Mouse (Mus musculus) myocyte (in vitro differentiated cells): ENCODE data around the gene Scarf2. TPM values are rescaled to one million over a fixed set of nuclear protein-coding genes. Genes with fewer than 3 reads are reported as not detected.

Source experiments
- H3K27me3 ChIP-seq: one replicate; pipeline ENCODE4 v1.6.1; 2011; ENCODE audit not compliant: control insufficient read depth, insufficient read depth, insufficient read length
- H3K36me3 ChIP-seq: one replicate; pipeline ENCODE4 v1.6.1; 2011; ENCODE audit not compliant: control insufficient read depth, insufficient read depth
- H3K4me2 ChIP-seq: one replicate; pipeline ENCODE4 v1.6.1; 2011; ENCODE audit warnings: low read depth, control low read depth
- H3K4me3 ChIP-seq: one replicate; pipeline ENCODE4 v1.5.1; 2011; ENCODE audit warnings: mild to moderate bottlenecking, control low read depth, moderate library complexity
- H3K79me2 ChIP-seq: one replicate; pipeline ENCODE4 v1.6.1; 2011; ENCODE audit not compliant: control insufficient read depth, insufficient read depth
- H3ac ChIP-seq: one replicate; pipeline ENCODE4 v1.6.1; 2011; ENCODE audit not compliant: control insufficient read depth, insufficient read length
- CEBPB ChIP-seq: IDR thresholded peaks from 2 replicates; pipeline ENCODE4 v1.6.1; 2011; ENCODE audit warnings: mild to moderate bottlenecking, moderate library complexity; ENCODE audit not compliant: poor library complexity, insufficient read depth, severe bottlenecking
- E2F4 ChIP-seq: IDR thresholded peaks from one replicate; pipeline ENCODE4 v1.6.1; 2011; ENCODE audit warnings: mild to moderate bottlenecking, control low read depth, moderate library complexity; ENCODE audit not compliant: insufficient read depth
- MAX ChIP-seq: IDR thresholded peaks from one replicate; pipeline ENCODE4 v1.6.1; 2011; ENCODE audit warnings: low read depth, mild to moderate bottlenecking, control low read depth
- MYOD1 ChIP-seq, 3 experiments: IDR thresholded peaks; one replicate each; pipeline ENCODE4 v1.6.1; 2011; ENCODE audit warnings: control low read depth in 2 of 3, low read depth in 2 of 3, mild to moderate bottlenecking in 2 of 3, moderate library complexity in 1 of 3; ENCODE audit not compliant: insufficient read length in 2 of 3, control insufficient read depth in 1 of 3
- MYOG ChIP-seq, 3 experiments: IDR thresholded peaks; one replicate each; pipeline ENCODE4 v1.6.1; 2011; ENCODE audit warnings: control low read depth in 2 of 3, low read depth in 2 of 3, mild to moderate bottlenecking in 2 of 3; ENCODE audit not compliant: insufficient read length in 2 of 3, control insufficient read depth in 1 of 3, insufficient read depth in 1 of 3
- POLR2A ChIP-seq: IDR thresholded peaks from one replicate; pipeline ENCODE4 v1.6.1; 2011; ENCODE audit warnings: low read depth, mild to moderate bottlenecking, control low read depth, moderate library complexity; ENCODE audit not compliant: insufficient read length
- POLR2AphosphoS2 ChIP-seq: IDR thresholded peaks from one replicate; pipeline ENCODE4 v1.6.1; 2011; ENCODE audit warnings: low read depth, control low read depth; ENCODE audit not compliant: insufficient read length
- REST ChIP-seq: IDR thresholded peaks from one replicate; pipeline ENCODE4 v1.6.1; 2011; ENCODE audit warnings: mild to moderate bottlenecking, control low read depth, moderate library complexity; ENCODE audit not compliant: insufficient read depth, insufficient read length
- SRF ChIP-seq: IDR thresholded peaks from one replicate; pipeline ENCODE4 v1.6.1; 2011; ENCODE audit warnings: low read depth; ENCODE audit not compliant: control insufficient read depth, insufficient read length
- TCF12 ChIP-seq: IDR thresholded peaks from one replicate; pipeline ENCODE4 v1.6.1; 2011; ENCODE audit warnings: mild to moderate bottlenecking, control low read depth; ENCODE audit not compliant: poor library complexity, insufficient read depth, severe bottlenecking
- TCF3 ChIP-seq: IDR thresholded peaks from one replicate; pipeline ENCODE4 v1.6.1; 2011; ENCODE audit warnings: low read depth, control low read depth; ENCODE audit not compliant: insufficient read length
- USF1 ChIP-seq: IDR thresholded peaks from one replicate; pipeline ENCODE4 v1.6.1; 2011; ENCODE audit warnings: low read depth, mild to moderate bottlenecking, control low read depth, moderate library complexity
- polyA plus RNA-seq: library from polyadenylated mRNA; unstranded; fragments of >200 nt; fragmentation: generic; extraction: Trizol; gene quantifications from one replicate; pipeline ENCODE4 v1.2.1, GENCODE M21; 2012; ENCODE audit warnings: missing spikeins

Scarf2 gene
- polyA plus RNA-seq, 1 experiment: 25.9 TPM

DNA sequence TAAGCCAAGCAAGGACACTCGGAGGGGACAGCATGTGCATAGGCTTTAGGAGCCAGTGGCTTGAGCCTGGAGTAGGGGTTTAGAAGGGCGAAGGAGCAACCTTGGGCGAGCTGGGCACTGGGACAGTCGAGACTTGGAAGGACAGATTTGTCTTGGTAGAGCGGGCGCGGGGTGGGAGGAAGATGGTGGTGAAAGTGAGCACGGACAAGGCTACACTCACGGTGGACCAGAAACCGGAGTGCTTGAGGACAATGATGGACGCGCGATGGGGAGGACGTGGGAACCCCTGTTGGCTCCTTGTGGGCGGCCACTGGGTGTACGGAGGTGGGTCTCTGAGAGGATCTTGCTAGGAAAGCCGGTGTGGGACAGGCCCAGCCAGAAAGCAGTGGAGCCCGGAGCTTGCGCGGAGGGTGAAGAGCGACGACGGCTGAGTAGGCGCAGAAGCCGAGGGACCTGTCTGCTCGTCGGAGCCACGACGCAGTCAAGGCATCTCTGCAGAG lies 780 bp downstream of the Scarf2 start:
- Histone ChIP-seq H3K79me2 (peaks cover 26% of the 10 kb centered on the region), H3K27me3 (no peaks in the 10 kb centered on the region), H3K4me3 (peak overlapping the region; percentile 64)

DNA sequence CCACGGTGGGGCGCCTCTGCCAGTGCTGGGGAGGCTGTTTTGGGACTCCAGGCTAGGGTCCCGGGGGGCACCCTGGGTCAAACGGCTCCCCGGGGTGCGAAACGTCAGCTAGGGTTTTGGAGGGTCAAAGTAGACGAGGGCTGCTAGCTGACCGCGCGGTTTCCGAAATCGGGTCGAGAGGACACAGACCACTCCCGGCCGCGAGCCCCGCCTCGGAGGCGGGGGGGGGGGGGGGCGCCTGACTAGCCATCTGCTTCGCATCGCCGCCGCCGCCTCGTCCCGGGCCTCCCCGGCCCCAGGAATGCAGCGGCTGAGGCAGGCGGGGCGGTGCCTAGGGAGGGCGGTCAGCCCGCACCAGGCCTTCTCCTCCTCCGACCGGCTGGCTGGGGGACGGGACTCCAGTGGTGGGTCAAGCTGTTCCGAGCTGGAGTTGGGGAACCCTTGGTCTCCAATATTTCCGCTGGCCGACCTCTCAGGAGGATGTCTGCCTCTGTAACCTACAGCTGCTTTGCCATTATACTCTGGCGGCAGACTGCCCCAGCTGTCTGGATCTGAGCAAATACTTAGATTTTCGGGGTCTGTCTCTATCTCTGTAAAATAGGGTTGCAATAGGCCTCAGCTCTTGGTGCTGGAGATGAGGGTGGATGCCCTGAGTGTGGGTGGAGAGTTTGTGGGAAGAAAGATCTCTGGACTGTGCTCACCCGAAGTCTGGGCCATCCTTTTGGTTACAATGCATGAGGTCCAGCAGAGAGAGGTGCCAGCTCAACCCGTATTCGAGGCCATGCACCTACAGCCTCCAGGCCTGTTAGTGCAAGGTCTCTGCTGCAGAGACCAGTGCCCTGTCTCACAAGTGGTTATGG lies 1.5 kb downstream of the Scarf2 start:
- Histone ChIP-seq H3K4me3 (peak overlapping the region; percentile 64), H3K36me3 (no peaks in the 10 kb centered on the region), H3ac (peak overlapping the region; percentile 19), H3K27me3 (no peaks in the 10 kb centered on the region), H3K79me2 (peaks cover 26% of the 10 kb centered on the region), H3K4me2 (peak overlapping the region; percentile 68)
- TF ChIP-seq MAX (no peak), POLR2AphosphoS2 (no peak), POLR2A (peak; percentile 48), MYOG (IDR thresholded peaks at IDR 0.05; ENCODE audit: control insufficient read depth in 1 of 3, insufficient read depth in 1 of 3, insufficient read length in 2 of 3, low read depth in 2 of 3) (peak in 1 of 3 experiments; percentile 47), REST (no peak), MYOD1 (IDR thresholded peaks at IDR 0.05; ENCODE audit: control insufficient read depth in 1 of 3, insufficient read length in 2 of 3, low read depth in 2 of 3) (peak in 1 of 3 experiments; percentile 2)

More for the DNA sequence above, 780 bp downstream of the Scarf2 start:
- no peaks in the 10 kb centered on the region for H3K36me3 ChIP-seq
- H3ac ChIP-seq: peak overlapping the region; percentile 19
- TF ChIP-seq E2F4: no peak
- no peak for TF ChIP-seq CEBPB
- no peak for TF ChIP-seq POLR2A
- no peak for TF ChIP-seq POLR2AphosphoS2
- H3K4me2 ChIP-seq: peak overlapping the region; percentile 62

DNA sequence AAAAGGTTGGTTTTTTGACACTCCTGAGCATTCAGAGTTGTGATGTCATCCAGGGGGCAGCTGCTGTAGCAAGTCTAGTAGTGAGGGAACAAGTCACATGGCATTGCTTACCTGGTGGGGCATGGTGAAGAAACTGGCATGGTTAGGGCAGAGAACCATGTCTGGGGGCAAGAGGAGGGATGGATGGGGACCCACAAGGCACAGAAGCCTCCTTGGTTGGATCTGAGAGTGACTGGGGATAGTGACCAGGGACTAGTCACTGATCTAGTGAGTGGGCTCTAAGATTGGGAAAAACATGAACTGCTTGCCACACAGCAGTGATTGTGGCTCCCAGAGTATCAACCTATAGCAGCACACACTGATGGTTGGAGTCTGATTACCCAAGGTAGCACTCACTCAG lies 2.5 kb downstream of the Scarf2 start:
- Histone ChIP-seq H3K36me3 (no peaks in the 10 kb centered on the region), H3K27me3 (no peaks in the 10 kb centered on the region), H3K4me2 (peak overlapping the region; percentile 68), H3ac (no peak overlapping the region), H3K79me2 (peaks cover 26% of the 10 kb centered on the region), H3K4me3 (no peak overlapping the region)
- TF ChIP-seq REST (no peak), POLR2AphosphoS2 (no peak), CEBPB (no peak), MYOG (IDR thresholded peaks at IDR 0.05; ENCODE audit: control insufficient read depth in 1 of 3, insufficient read depth in 1 of 3, insufficient read length in 2 of 3, low read depth in 2 of 3) (no peak), POLR2A (no peak), E2F4 (no peak), TCF12 (no peak), MYOD1 (IDR thresholded peaks at IDR 0.05; ENCODE audit: control insufficient read depth in 1 of 3, insufficient read length in 2 of 3, low read depth in 2 of 3) (no peak), MAX (no peak), TCF3 (no peak), SRF (no peak), USF1 (no peak)

DNA sequence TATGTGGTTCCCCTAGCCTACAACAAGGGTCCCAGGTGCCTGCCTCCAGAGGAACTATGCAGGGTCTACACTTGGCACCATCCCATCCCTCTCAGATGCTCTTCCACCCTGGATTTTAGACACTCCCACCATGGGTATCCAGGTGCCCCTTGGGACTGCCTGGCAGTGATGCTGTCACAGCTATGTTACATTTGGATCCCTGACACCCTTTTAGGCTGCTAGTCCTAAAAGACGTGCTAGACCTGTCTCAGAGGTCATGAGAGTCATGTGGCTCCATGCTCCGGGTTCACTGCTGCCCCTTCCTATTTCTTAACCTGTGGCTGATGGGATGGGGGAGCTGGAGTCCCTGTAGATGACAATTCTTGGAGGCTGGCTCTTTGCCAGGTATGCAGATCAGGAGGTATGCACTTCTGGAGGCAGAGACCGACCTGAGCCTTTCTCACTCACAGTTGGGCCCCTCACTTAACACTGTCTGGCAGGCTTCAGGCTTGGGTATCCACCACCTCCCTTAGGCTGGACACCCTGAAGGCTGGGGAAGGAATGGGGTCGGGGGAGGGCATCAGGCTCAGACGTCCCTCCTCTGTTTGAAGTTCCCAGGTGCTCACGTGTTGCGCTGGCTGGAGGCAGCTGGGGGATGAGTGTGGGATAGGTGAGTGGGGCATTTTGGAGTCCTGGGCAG lies 4.8 kb downstream of the Scarf2 start:
- H3K27me3 ChIP-seq: no peaks in the 10 kb centered on the region
- peaks cover 4% of the 10 kb centered on the region for H3K36me3 ChIP-seq
- no peak overlapping the region for H3K4me3 ChIP-seq

More for the DNA sequence above, 4.8 kb downstream of the Scarf2 start:
- TF ChIP-seq MAX: no peak
- TF ChIP-seq CEBPB: no peak
- TF ChIP-seq SRF: no peak
- no peak for TF ChIP-seq POLR2A
- no peak for TF ChIP-seq TCF12
- no peak for TF ChIP-seq MYOD1 (IDR thresholded peaks at IDR 0.05; ENCODE audit: control insufficient read depth in 1 of 3, insufficient read length in 2 of 3, low read depth in 2 of 3)
- no peak for TF ChIP-seq TCF3
- no peak for TF ChIP-seq MYOG (IDR thresholded peaks at IDR 0.05; ENCODE audit: control insufficient read depth in 1 of 3, insufficient read depth in 1 of 3, insufficient read length in 2 of 3, low read depth in 2 of 3)
- TF ChIP-seq POLR2AphosphoS2: no peak
- no peak for TF ChIP-seq USF1
- no peak overlapping the region for H3ac ChIP-seq
- no peak overlapping the region for H3K4me2 ChIP-seq
- H3K79me2 ChIP-seq: peaks cover 26% of the 10 kb centered on the region
